Mouse (Mus musculus) testis, adult 2 months (tissue): Measurements from ENCODE around the gene Hint3. TPM values are rescaled to one million over a fixed set of nuclear protein-coding genes. Genes with fewer than 3 reads are reported as not detected.
"Not testable (repeated sequence)": the region's sequence is repeated elsewhere in the genome, so short reads cannot be mapped to it uniquely, and the experiment has no call there.

Experiments used
- H3K27ac ChIP-seq: fragments of 200-500 bp; 2 replicates; pipeline ENCODE4 v1.5.1; 2012; ENCODE audit warnings: low read depth, low read length; ENCODE audit not compliant: control insufficient read depth, insufficient read depth
- H3K27me3 ChIP-seq: fragments of 200-500 bp; 2 replicates; pipeline ENCODE4 v1.6.1; 2012; ENCODE audit warnings: mild to moderate bottlenecking, low read length, moderate library complexity; ENCODE audit not compliant: control insufficient read depth, insufficient read depth
- H3K36me3 ChIP-seq: fragments of 200-500 bp; 2 replicates; pipeline ENCODE4 v1.6.1; 2012; ENCODE audit warnings: mild to moderate bottlenecking, low read length; ENCODE audit not compliant: control insufficient read depth, insufficient read depth
- H3K4me1 ChIP-seq: fragments of 200-500 bp; 2 replicates; pipeline ENCODE4 v1.6.1; 2012; ENCODE audit warnings: low read length; ENCODE audit not compliant: control insufficient read depth, insufficient read depth
- H3K4me3 ChIP-seq: fragments of 200-500 bp; 2 replicates; pipeline ENCODE4 v1.5.1; 2012; ENCODE audit warnings: low read depth, mild to moderate bottlenecking, low read length, moderate library complexity, mixed read lengths; ENCODE audit not compliant: control insufficient read depth
- CTCF ChIP-seq: fragments of 200-500 bp; IDR thresholded peaks from 2 replicates; pipeline ENCODE4 v1.5.1; 2012; ENCODE audit warnings: low read depth, mild to moderate bottlenecking, inconsistent platforms, low read length, moderate library complexity; ENCODE audit not compliant: control insufficient read depth, insufficient read depth, insufficient replicate concordance
- POLR2A ChIP-seq: fragments of 200-500 bp; IDR thresholded peaks from 2 replicates; pipeline ENCODE4 v1.6.1; 2012; ENCODE audit warnings: low read depth, mild to moderate bottlenecking, inconsistent platforms, low read length, moderate library complexity; ENCODE audit not compliant: control insufficient read depth
- polyA plus RNA-seq: library from polyadenylated mRNA; depleted of rRNA; stranded (reverse); fragments of >200 nt; gene quantifications from 2 replicates; pipeline ENCODE4 v1.2.3, GENCODE M21; 2012; rRNA removed

The Hint3 gene
- polyA plus RNA-seq: 12.5 and 13.1 TPM in 2 replicates

GRCm38 (mm10) chr10:30629513-30629912 lies at the start of gene Hint3:
Gene Hint3 (minus strand): TSS chr10:30629632.
- Histone ChIP-seq H3K27ac (no peak within 1 kb of the TSS), H3K4me3 (no peak within 1 kb of the TSS), H3K27me3 (no peaks in the 10 kb centered on the region), H3K36me3 (no peaks in the 10 kb centered on the region), H3K4me1 (no peaks in the 10 kb centered on the region)
- TF ChIP-seq CTCF (no peak), POLR2A (no peak)

DNA sequence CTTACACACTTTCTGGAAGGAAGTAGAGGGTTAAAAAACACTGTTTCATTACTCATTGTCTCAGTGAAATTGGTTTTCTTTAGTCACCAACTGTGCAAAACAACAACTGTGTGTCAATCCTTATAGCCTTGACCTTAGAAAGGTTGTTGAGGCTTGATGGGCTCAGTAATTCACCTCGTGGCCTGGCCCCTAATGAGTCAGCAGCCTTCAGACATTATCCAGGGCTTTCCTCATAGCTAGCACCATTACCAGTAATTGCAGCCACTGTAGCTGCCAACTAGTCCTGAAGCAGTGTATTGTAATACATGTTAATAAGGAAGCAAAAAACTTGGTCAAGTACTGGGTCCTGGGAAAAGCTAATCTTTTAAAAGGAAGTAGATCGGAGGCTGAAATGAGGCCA lies 48.6 kb upstream of the Hint3 start:
- Histone ChIP-seq H3K27me3 (no peaks in the 10 kb centered on the region), H3K27ac (no peak overlapping the region), H3K4me3 (no peak overlapping the region), H3K36me3 (no peaks in the 10 kb centered on the region), H3K4me1 (no peaks in the 10 kb centered on the region)
- TF ChIP-seq POLR2A (no peak), CTCF (no peak)

DNA sequence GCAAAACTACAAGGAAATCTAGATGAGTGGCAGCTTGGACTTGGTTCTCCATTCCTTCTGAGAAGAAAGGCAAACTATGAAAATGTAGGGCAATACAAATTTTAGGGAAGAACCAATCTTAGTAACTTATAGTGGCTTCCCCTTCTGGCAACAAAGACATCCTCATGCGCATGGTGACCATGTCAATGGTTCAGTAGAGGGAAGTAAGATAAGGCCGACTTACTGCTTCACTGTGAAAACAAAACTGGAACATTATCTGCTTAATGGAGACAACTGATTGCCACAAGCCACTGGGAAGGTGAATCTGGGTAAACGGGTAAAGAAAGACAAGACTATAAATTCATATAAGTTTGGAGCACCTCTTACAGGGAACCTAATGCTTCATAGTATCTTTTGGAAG lies 45.4 kb upstream of the Hint3 start:
- H3K4me3 ChIP-seq: no peak overlapping the region
- no peak overlapping the region for H3K27ac ChIP-seq
- no peaks in the 10 kb centered on the region for H3K36me3 ChIP-seq
- no peaks in the 10 kb centered on the region for H3K27me3 ChIP-seq
- H3K4me1 ChIP-seq: no peaks in the 10 kb centered on the region
- TF ChIP-seq CTCF (no peak), POLR2A (no peak)

DNA sequence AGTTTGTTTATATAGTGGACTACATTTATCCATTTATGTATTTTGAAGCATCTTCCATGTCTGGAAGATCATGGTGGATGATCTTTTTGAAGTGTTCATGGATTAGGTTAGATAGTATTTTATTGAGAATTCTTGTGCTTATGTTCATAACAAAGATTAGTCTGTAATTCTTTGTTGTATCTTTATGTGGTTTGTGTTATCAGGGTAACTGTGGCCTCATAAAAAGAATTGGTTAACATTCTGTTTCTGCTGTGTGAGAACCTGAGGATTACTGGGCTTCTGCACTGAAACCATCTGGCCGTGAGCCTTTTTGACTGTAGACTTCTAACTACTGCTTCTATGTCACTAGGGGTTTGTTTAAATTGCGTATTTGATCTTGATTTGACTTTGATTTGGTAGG lies 37.1 kb upstream of the Hint3 start:
- TF ChIP-seq POLR2A (no peak), CTCF (no peak)
- no peaks in the 10 kb centered on the region for H3K27me3 ChIP-seq
- H3K27ac ChIP-seq: no peak overlapping the region
- no peak overlapping the region for H3K4me3 ChIP-seq
- H3K36me3 ChIP-seq: no peaks in the 10 kb centered on the region
- no peaks in the 10 kb centered on the region for H3K4me1 ChIP-seq

GRCm38 (mm10) chr10:30660564-30661328 lies 31.3 kb upstream of the Hint3 start:
- TF ChIP-seq CTCF: no peak
- no peaks in the 10 kb centered on the region for H3K27me3 ChIP-seq
- H3K27ac ChIP-seq: no peak overlapping the region
- H3K4me1 ChIP-seq: no peaks in the 10 kb centered on the region
- H3K36me3 ChIP-seq: no peaks in the 10 kb centered on the region
- H3K4me3 ChIP-seq: no peak overlapping the region

- Histone ChIP-seq H3K27ac (no peak overlapping the region), H3K36me3 (no peaks in the 10 kb centered on the region), H3K27me3 (no peaks in the 10 kb centered on the region), H3K4me1 (no peaks in the 10 kb centered on the region), H3K4me3 (no peak overlapping the region)
- TF ChIP-seq CTCF: no peak
- TF ChIP-seq POLR2A: no peak
Observed at GRCm38 (mm10) chr10:30655655-30656054, 26.2 kb upstream of the Hint3 start.

GRCm38 (mm10) chr10:30647681-30648080 lies 18.2 kb upstream of the Hint3 start:
- Histone ChIP-seq H3K36me3 (no peaks in the 10 kb centered on the region), H3K4me1 (no peaks in the 10 kb centered on the region), H3K4me3 (no peak overlapping the region), H3K27me3 (no peaks in the 10 kb centered on the region), H3K27ac (no peak overlapping the region)
- TF ChIP-seq POLR2A: no peak
- no peak for TF ChIP-seq CTCF

DNA sequence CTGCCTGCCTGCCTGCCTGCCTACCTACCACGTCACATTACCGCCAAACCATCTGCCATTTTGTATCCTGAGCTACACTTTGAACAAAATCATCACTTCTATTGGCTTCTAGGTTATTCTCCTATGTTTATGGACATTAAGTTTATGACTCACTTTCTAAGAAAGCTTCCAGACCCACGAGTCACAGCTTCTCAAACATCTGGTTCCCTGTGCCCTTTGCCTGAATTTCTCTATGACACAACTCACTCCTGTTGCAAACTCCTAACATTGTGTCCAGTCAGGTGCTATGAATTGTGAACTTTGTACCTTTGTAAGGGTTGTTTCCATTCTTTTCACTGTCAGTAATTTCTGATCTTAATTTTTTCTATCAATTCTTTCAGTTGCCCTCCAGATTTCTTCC lies 8.8 kb upstream of the Hint3 start:
- TF ChIP-seq CTCF: no peak
- no peak for TF ChIP-seq POLR2A
- Histone ChIP-seq H3K4me3 (no peak overlapping the region), H3K27ac (no peak overlapping the region), H3K27me3 (no peaks in the 10 kb centered on the region), H3K36me3 (no peaks in the 10 kb centered on the region), H3K4me1 (no peaks in the 10 kb centered on the region)

GRCm38 (mm10) chr10:30636474-30637154 lies 7.2 kb upstream of the Hint3 start:
- H3K4me3 ChIP-seq, H3K27ac ChIP-seq, H3K36me3 ChIP-seq, H3K4me1 ChIP-seq, H3K27me3 ChIP-seq: not testable (repeated sequence)
